Mouse (Mus musculus) G1E (cell line): ENCODE measurements around the gene Xpnpep1. TPM values are rescaled to one million over a fixed set of nuclear protein-coding genes. Genes with fewer than 3 reads are reported as not detected.

Experiments used
- ATAC-seq: 2 replicates; pipeline ENCODE4 v1.8.0; 2016; ENCODE audit warnings: mild to moderate bottlenecking; ENCODE audit not compliant: insufficient number of reproducible peaks, poor library complexity, low FRiP score, severe bottlenecking; ENCODE audit errors: extremely low read depth
- DNase-seq: peaks from one replicate; pipeline ENCODE4 v3.0.0; 2012; ENCODE audit warnings: low spot score
- H3K27me3 ChIP-seq: 2 replicates; pipeline ENCODE4 v1.6.1; 2012; ENCODE audit warnings: mild to moderate bottlenecking, low read length, inconsistent platforms; ENCODE audit not compliant: insufficient read depth
- H3K36me3 ChIP-seq: replicated peaks from 2 replicates; pipeline ENCODE3; 2012; ENCODE audit warnings: mild to moderate bottlenecking, inconsistent platforms
- H3K4me1 ChIP-seq: 2 replicates; pipeline ENCODE4 v1.6.1; 2012; ENCODE audit warnings: low read depth, low read length, inconsistent platforms, mixed read lengths; ENCODE audit not compliant: insufficient read depth
- H3K4me3 ChIP-seq: 2 replicates; pipeline ENCODE4 v1.5.1; 2012; ENCODE audit warnings: low read depth, mild to moderate bottlenecking, inconsistent platforms, low read length, moderate library complexity, mixed read lengths
- H3K9me3 ChIP-seq: replicated peaks from 2 replicates; pipeline ENCODE4 v1.6.1; 2012; ENCODE audit warnings: inconsistent platforms
- CTCF ChIP-seq: IDR thresholded peaks from 2 replicates; pipeline ENCODE4 v1.5.1; 2012; ENCODE audit warnings: low read depth, low read length, inconsistent platforms, mixed read lengths
- GATA1 ChIP-seq: IDR thresholded peaks from 2 replicates; pipeline ENCODE4 v1.6.1; 2012; ENCODE audit warnings: borderline replicate concordance, low read length, inconsistent platforms, mixed read lengths
- GATA2 ChIP-seq: IDR thresholded peaks from 2 replicates; pipeline ENCODE4 v1.6.1; 2012; ENCODE audit warnings: low read depth, low read length, inconsistent platforms, borderline replicate concordance
- POLR2AphosphoS5 ChIP-seq: IDR thresholded peaks from 2 replicates; pipeline ENCODE4 v1.6.1; 2012; ENCODE audit warnings: low read depth, low read length, inconsistent platforms; ENCODE audit not compliant: insufficient replicate concordance
- TAL1 ChIP-seq: conservative IDR thresholded peaks from 2 replicates; pipeline ENCODE4 v1.6.1; 2012; ENCODE audit warnings: low read depth, low read length, inconsistent platforms, mixed read lengths
- polyA plus RNA-seq: library from polyadenylated mRNA; stranded (reverse); fragments of >175 nt; gene quantifications from 2 replicates; pipeline ENCODE4 v1.2.3, GENCODE M21; 2012
- total RNA-seq, 2 experiments: library from RNA; stranded (forward) in 1 of 2; stranded (reverse) in 1 of 2; fragments of 200-1000 nt in 1 of 2; fragments of >200 nt in 1 of 2; fragmentation: Nextera tagmentation in 1 of 2; gene quantifications; 2 replicates each; pipeline ENCODE4 v1.2.3; 2014 to 2017

Xpnpep1 gene
- total and polyA plus RNA-seq, 3 experiments: 180 to 385 (median 219) TPM

DNA sequence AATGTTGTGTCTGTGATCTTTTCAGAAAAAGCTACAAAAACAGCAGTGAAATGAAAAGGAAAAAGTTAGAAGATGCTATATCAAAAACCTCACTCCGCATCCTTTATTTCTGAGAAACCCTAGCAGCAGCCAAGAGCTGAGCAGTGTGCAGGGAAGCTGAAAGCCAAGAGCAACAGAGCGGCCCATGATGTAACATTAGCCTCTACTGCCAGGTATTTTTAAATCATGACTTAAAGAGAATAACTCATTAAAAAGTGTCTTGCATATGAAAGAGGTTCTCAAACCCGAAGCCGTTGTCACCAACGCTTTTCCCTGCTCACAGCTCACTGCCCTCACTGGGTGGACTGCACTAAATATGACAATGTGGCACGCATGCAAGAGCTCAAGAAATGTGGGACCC is 9.7 kb downstream of the Xpnpep1 start:
- H3K27me3 ChIP-seq: no peaks in the 10 kb centered on the region; the same call in 1 of the 2 replicates
- H3K9me3 ChIP-seq: no peaks in the 10 kb centered on the region
- peaks cover 85% of the 10 kb centered on the region for H3K36me3 ChIP-seq
- H3K4me1 ChIP-seq: peaks cover 92% of the 10 kb centered on the region
- ATAC-seq: no peak
- DNase-seq: no peak
- TF ChIP-seq GATA1 (no peak), GATA2 (no peak), TAL1 (no peak), CTCF (no peak), POLR2AphosphoS5 (no peak)
- H3K4me3 ChIP-seq: peak overlapping the region; percentile 71; the same call in 1 of the 2 replicates

DNA sequence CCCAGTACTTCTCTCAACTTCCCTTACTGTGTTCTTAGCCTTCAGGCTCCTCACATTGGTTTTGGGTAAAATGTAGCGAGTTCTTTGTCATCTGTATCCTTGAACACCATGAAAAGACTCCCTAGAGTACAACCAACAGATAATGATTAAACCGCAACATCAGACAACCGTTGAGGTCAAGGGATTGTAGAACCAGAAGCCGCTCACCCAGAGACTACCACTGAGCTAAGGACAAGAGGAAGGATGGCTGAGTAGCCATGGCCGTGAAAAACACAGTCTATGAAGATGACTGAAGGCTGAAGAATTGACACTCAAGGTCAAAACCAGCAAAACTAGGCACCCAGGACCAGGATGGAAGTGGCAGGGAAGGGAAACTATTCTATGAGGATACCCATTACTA is 10.3 kb downstream of the Xpnpep1 start:
- peaks cover 92% of the 10 kb centered on the region for H3K4me1 ChIP-seq
- DNase-seq: no peak
- ATAC-seq: no peak
- no peaks in the 10 kb centered on the region for H3K9me3 ChIP-seq
- peaks cover 85% of the 10 kb centered on the region for H3K36me3 ChIP-seq
- H3K4me3 ChIP-seq: peak overlapping the region; percentile 71; the same call in 1 of the 2 replicates
- H3K27me3 ChIP-seq: no peaks in the 10 kb centered on the region; the same call in 1 of the 2 replicates
- TF ChIP-seq TAL1: no peak
- no peak for TF ChIP-seq POLR2AphosphoS5
- no peak for TF ChIP-seq GATA1
- TF ChIP-seq CTCF: no peak
- no peak for TF ChIP-seq GATA2

GRCm38 (mm10) chr19:53029045-53029444 is 11.0 kb downstream of the Xpnpep1 start:
- DNase-seq (no peak), ATAC-seq (no peak)
- Histone ChIP-seq H3K4me3 (no peak overlapping the region; the same call in 1 of the 2 replicates), H3K9me3 (no peaks in the 10 kb centered on the region), H3K27me3 (no peaks in the 10 kb centered on the region; the same call in 1 of the 2 replicates), H3K4me1 (peaks cover 93% of the 10 kb centered on the region), H3K36me3 (peaks cover 87% of the 10 kb centered on the region)
- no peak for TF ChIP-seq CTCF

- Histone ChIP-seq H3K36me3 (peaks cover 91% of the 10 kb centered on the region), H3K4me3 (no peak overlapping the region), H3K9me3 (no peaks in the 10 kb centered on the region), H3K27me3 (no peaks in the 10 kb centered on the region; the same call in 1 of the 2 replicates), H3K4me1 (peaks cover 92% of the 10 kb centered on the region)
- TF ChIP-seq CTCF (no peak), POLR2AphosphoS5 (no peak), TAL1 (no peak), GATA1 (no peak), GATA2 (no peak)
- ATAC-seq: no peak
- no peak for DNase-seq
Measured at GRCm38 (mm10) chr19:53028216-53028615, 11.8 kb downstream of the Xpnpep1 start.

- DNase-seq: no peak
- H3K4me1 ChIP-seq: peaks cover 78% of the 10 kb centered on the region
- H3K36me3 ChIP-seq: peaks cover 98% of the 10 kb centered on the region
Measured at GRCm38 (mm10) chr19:53023189-53023588, 16.8 kb downstream of the Xpnpep1 start.

GRCm38 (mm10) chr19:53022037-53022614 is 17.9 kb downstream of the Xpnpep1 start:
- no peak for DNase-seq
- Histone ChIP-seq H3K36me3 (peaks cover 98% of the 10 kb centered on the region), H3K27me3 (no peaks in the 10 kb centered on the region; the same call in 1 of the 2 replicates), H3K4me3 (no peak overlapping the region), H3K4me1 (peaks cover 76% of the 10 kb centered on the region), H3K9me3 (no peaks in the 10 kb centered on the region)
- no peak for ATAC-seq
- TF ChIP-seq CTCF: no peak
- TF ChIP-seq GATA1: no peak
- no peak for TF ChIP-seq POLR2AphosphoS5
- no peak for TF ChIP-seq GATA2
- TF ChIP-seq TAL1: no peak

More at GRCm38 (mm10) chr19:53023189-53023588, 16.8 kb downstream of the Xpnpep1 start:
- Histone ChIP-seq H3K9me3 (no peaks in the 10 kb centered on the region), H3K4me3 (no peak overlapping the region), H3K27me3 (no peaks in the 10 kb centered on the region; the same call in 1 of the 2 replicates)
- no peak for ATAC-seq
- TF ChIP-seq GATA2: no peak
- no peak for TF ChIP-seq POLR2AphosphoS5
- TF ChIP-seq GATA1: no peak
- no peak for TF ChIP-seq CTCF
- TF ChIP-seq TAL1: no peak
